Mouse (Mus musculus) MEL (cell line): ENCODE data around the gene Zbtb7b.
A peak's percentile ranks its signal among the peaks of the same experiment; 100 is the strongest.

Source experiments
- CTCF ChIP-seq, 3 experiments: IDR thresholded peaks in 2 of 3; conservative IDR thresholded peaks in 1 of 3; 2 replicates each; pipeline ENCODE4 v1.5.1; 2011 to 2012; ENCODE audit warnings: low read length in 3 of 3, low read depth in 2 of 3, mild to moderate bottlenecking in 2 of 3, improper control_type of control experiment in 1 of 3, inconsistent platforms in 1 of 3, mixed read lengths in 1 of 3, moderate library complexity in 1 of 3; ENCODE audit not compliant: control insufficient read depth in 1 of 3, insufficient read depth in 1 of 3, poor library complexity in 1 of 3, severe bottlenecking in 1 of 3
- E2F4 ChIP-seq: IDR thresholded peaks from 2 replicates; pipeline ENCODE4 v1.6.1; 2011; ENCODE audit warnings: low read depth, low read length, improper control_type of control experiment, borderline replicate concordance
- EP300 ChIP-seq, 2 experiments: IDR thresholded peaks; 2 replicates each; pipeline ENCODE4 v1.6.1; 2011; ENCODE audit warnings: improper control_type of control experiment in 2 of 2, low read length in 2 of 2, low read depth in 1 of 2, mild to moderate bottlenecking in 1 of 2
- POLR2A ChIP-seq, 2 experiments: IDR thresholded peaks; 2 replicates each; pipeline ENCODE4 v1.6.1; 2011 to 2012; ENCODE audit warnings: low read length in 2 of 2, mild to moderate bottlenecking in 2 of 2, control low read depth in 1 of 2, improper control_type of control experiment in 1 of 2, low read depth in 1 of 2, moderate library complexity in 1 of 2; ENCODE audit not compliant: control insufficient read depth in 1 of 2, insufficient read depth in 1 of 2, poor library complexity in 1 of 2
- RAD21 ChIP-seq: IDR thresholded peaks from 2 replicates; pipeline ENCODE4 v1.6.1; 2011; ENCODE audit warnings: mild to moderate bottlenecking, low read depth, low read length, improper control_type of control experiment
- TAL1 ChIP-seq: IDR thresholded peaks from 2 replicates; pipeline ENCODE4 v1.6.1; 2012; ENCODE audit warnings: mild to moderate bottlenecking, inconsistent platforms, low read length, moderate library complexity, mixed read lengths
- ZC3H11A ChIP-seq: IDR thresholded peaks from 2 replicates; pipeline ENCODE4 v1.6.1; 2012; ENCODE audit warnings: low read depth, mild to moderate bottlenecking, inconsistent platforms, low read length, improper control_type of control experiment
- ZMIZ1 ChIP-seq: IDR thresholded peaks from 2 replicates; pipeline ENCODE4 v1.6.1; 2012; ENCODE audit warnings: low read depth, mild to moderate bottlenecking, inconsistent platforms, low read length, improper control_type of control experiment, moderate library complexity

GRCm38 (mm10) chr3:89395806-89396653 lies 1.5 kb upstream of the Zbtb7b start:
- no peak for TF ChIP-seq E2F4
- peak; percentile 91 to 97 (median 96) for TF ChIP-seq CTCF (IDR thresholded peaks at IDR 0.05 in 2 of 3, conservative IDR thresholded peaks at IDR 0.05 in 1 of 3; ENCODE audit: control insufficient read depth in 1 of 3, insufficient read depth in 1 of 3, low read depth in 2 of 3, low read length in 3 of 3, poor library complexity in 1 of 3, severe bottlenecking in 1 of 3)
- peak; percentile 99 for TF ChIP-seq ZMIZ1
- no peak for TF ChIP-seq ZC3H11A
- no peak; a peak in 1 of 4 replicates for TF ChIP-seq EP300 (IDR thresholded peaks at IDR 0.05; ENCODE audit: low read depth in 1 of 2, low read length in 2 of 2)
- peak; percentile 47 for TF ChIP-seq RAD21
- no peak for TF ChIP-seq TAL1
- peak; percentile 90 to 91; a peak in 3 of 4 replicates for TF ChIP-seq POLR2A (IDR thresholded peaks at IDR 0.05; ENCODE audit: control insufficient read depth in 1 of 2, insufficient read depth in 1 of 2, low read depth in 1 of 2, low read length in 2 of 2, poor library complexity in 1 of 2)
